Mouse (Mus musculus) frontal cortex, adult 2 months (tissue): Measurements from ENCODE around the gene Il1rapl1. TPM values are rescaled to one million over a fixed set of nuclear protein-coding genes. Genes with fewer than 3 reads are reported as not detected.

Experiments
- DNase-seq, 2 experiments: peaks; one replicate each; pipeline ENCODE4 v3.0.0; 2022; ENCODE audit warnings: low spot score in 1 of 2; ENCODE audit errors: extremely low spot score in 1 of 2
- polyA plus RNA-seq: library from polyadenylated mRNA; depleted of rRNA; stranded (reverse); fragments of >200 nt; gene quantifications from 2 replicates; pipeline ENCODE4 v1.2.3, GENCODE M21; 2012

Gene Il1rapl1
- polyA plus RNA-seq, 1 experiment = 5.6 TPM

DNA sequence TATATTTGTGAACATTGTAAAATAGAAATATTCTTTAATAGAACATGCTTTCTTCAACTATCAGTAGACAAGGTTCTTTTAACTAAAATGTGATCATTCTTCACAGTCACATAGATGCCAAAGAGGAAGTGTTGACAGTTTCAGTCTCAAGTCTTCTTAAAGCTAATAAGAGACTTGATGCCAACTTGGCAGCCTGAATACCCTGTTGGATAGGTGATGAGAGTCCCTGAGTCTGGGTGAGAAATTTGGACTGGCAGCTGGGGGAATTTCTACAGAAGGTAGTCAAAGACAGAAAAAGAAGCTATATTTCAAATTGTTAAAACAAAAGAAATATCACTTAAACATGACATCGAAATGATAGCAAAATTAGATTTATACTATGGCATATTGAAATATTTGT lies 451.6 kb downstream of the Il1rapl1 start:
- DNase-seq = no peak

- DNase-seq = peak in 1 of 2 experiments; percentile 34
These were observed 459.8 kb downstream of the Il1rapl1 start for GRCm38 (mm10) chrX:87655644-87656043.

- peak in 1 of 2 experiments; percentile 36 for DNase-seq
These were observed 514.5 kb downstream of the Il1rapl1 start for GRCm38 (mm10) chrX:87600914-87601313.

GRCm38 (mm10) chrX:87507997-87508396 lies 607.4 kb downstream of the Il1rapl1 start:
- DNase-seq = no peak

- no peak for DNase-seq
These were observed 612.8 kb downstream of the Il1rapl1 start for GRCm38 (mm10) chrX:87502604-87503003.

- no peak for DNase-seq
These were observed 632.0 kb downstream of the Il1rapl1 start for GRCm38 (mm10) chrX:87483416-87483815.

DNA sequence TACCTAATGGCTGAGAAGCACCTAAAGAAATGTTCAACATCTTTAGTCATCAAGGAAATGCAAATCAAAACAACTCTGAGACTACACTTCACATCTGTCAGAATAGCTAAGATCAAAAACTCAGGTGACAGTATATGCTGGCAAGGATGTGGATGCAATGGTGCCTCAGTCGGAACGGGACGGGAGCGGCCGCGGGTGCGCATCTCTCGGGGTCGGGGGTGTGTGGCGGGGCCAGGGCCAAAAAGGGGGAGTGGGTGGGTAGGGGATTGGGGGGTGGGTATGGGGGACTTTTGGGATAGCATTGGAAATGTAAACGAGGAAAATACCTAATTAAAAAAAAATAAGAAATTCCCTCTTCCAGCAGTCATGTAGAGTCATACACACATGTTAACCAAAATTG lies 877.3 kb downstream of the Il1rapl1 start:
- peak in 1 of 2 experiments; percentile 29 for DNase-seq

- no peak for DNase-seq
These were observed 890.2 kb downstream of the Il1rapl1 start for GRCm38 (mm10) chrX:87225280-87225679.

GRCm38 (mm10) chrX:87002296-87002695 lies 1113.1 kb downstream of the Il1rapl1 start:
- DNase-seq = no peak

DNA sequence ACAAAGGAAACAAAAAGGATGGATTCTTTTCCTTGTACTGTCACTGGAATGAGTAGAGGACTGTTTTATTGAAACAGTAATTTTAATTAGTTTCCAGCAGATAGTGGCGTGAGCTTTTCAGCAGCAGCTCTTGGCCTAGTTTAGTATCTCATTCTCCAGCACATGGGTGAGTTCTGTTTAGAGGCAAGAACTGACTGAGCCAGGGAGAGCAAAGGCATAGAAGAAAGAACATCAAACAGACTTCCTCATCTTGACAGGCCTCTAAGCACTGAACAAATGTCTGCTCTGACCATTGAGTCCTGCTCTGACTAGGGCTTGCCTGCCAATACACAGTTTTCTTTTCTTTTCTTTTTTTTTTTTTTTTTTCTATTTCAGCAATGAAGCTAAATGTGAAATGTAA lies 1160.3 kb downstream of the Il1rapl1 start:
- DNase-seq = no peak

- no peak for DNase-seq
These were observed 1160.8 kb downstream of the Il1rapl1 start for GRCm38 (mm10) chrX:86954614-86955013.

DNA sequence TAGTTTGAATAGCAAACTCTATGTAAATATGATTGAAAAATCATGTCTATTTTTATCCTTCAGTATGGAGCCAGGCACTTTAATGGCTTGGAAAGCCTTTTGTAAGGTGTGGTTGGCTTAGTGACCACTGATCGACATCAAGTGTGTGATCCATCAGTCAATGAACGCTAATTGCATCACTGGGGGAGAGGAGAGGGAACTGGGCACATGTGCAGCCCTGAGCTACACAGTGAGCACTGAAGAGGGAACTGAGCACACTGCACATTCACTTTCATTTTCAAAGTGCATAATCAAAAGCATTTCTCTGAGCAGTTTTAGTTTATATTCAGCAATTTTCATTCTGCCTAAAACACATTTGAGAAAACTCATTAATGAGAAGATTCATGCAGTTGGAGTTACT lies 1164.5 kb downstream of the Il1rapl1 start:
- no peak for DNase-seq

DNA sequence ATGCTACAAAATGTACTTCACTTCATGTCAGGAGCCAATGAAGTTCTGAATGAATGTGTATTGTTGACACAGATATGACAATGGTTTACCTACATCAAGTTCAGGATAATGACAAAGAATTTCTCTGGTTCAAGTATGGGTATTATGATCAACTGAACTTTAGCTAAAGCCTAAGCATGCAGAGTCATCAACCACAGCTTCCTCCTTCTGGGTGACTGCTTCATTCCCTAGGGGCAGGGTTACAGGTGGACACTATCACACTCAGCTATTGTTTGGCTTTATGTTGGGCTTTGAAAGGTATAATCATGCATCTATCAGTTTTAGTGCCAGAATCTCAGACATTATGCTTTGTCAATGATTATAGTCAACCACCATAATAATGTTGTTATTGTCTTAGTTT lies 1166.3 kb downstream of the Il1rapl1 start:
- DNase-seq = no peak

DNA sequence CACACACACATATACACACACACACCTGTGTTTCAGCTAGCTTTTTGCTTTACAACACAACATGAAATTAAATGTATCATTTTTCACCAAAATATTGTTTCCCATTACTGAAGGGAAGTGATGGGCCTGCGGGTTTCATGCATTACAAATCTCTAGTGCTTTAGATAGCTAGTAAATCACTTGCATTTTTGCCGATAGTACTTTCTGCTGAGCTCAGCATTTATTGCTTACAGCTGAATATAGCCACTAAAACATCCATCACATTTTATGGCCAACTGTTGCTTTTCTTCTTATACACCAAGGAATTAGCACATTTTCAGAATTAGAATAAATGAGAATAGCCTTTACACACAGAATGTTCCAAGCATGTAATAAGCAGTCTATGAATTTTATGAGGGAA lies 1260.6 kb downstream of the Il1rapl1 start:
- no peak for DNase-seq

- no peak for DNase-seq
These were observed 1307.2 kb downstream of the Il1rapl1 start for GRCm38 (mm10) chrX:86808218-86808617.

DNA sequence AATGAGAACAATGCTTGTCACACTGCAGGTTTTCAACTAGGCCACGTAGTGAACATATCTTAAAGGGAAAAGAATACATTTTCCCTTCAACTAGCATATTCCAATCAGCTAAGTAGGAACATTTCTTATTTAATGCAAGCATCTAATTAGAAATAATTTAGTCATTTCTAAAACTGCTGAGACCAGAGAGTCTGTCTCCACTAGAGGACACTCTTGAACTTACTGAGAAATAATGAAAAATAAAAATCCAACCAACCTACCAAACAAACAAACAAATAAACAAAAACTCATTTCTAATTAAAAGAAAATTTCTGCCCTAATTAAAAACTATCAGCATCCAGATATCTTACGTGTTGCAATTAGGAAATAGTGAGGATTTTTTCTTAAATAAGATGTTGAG lies 1312.7 kb downstream of the Il1rapl1 start:
- DNase-seq = no peak

DNA sequence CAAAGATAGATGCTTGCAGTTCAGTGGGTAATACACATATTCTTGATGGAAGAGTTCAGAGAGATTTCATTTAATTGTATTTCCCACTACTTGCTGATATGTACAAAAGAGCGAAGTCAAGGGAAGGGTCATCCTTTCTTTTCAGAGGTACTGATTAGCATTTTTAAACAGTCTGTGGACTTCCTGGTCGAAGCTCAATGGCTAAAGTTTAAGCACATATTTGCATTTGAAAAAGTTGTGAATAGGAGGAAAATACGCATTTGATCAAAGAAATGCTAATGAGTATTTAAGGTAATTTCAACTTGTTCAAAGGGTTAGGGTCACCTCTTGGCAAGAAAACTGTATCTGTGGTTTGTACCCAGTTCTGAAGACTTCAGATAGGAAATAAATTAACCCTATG lies 1386.6 kb downstream of the Il1rapl1 start:
- DNase-seq = no peak
